Mouse (Mus musculus): ENCODE measurements around the gene Gtpbp4. TPM values are rescaled to one million over a fixed set of nuclear protein-coding genes. Genes with fewer than 3 reads are reported as not detected.

Gtpbp4 gene
- 77.2 and 81.7 TPM in 2 replicates for polyA plus RNA-seq (2015; fragmentation: Nextera tagmentation; extraction: Ambion mirVana)

GRCm38 (mm10) chr13:8995990-8996786 is at the start of gene Gtpbp4:
TSS of gene Gtpbp4 (minus strand) at chr13:8996083.
- no peaks in the 10 kb centered on the region for H3K27me3 ChIP-seq
- no peaks in the 10 kb centered on the region for H3K9me3 ChIP-seq (replicated peaks)
- peak within 1 kb of the TSS; percentile 91 for H3K9ac ChIP-seq
- peak within 1 kb of the TSS; percentile 87 for H3K4me3 ChIP-seq (replicated peaks)
- peaks cover 14% of the 10 kb centered on the region for H3K4me1 ChIP-seq
- H3K27ac ChIP-seq (replicated peaks), result peak within 1 kb of the TSS; percentile 76; the same call in 1 of the 2 replicates
- ATAC-seq (ENCODE audit: insufficient number of reproducible peaks, low FRiP score, low TSS enrichment, low read depth), result peak; percentile 98
- under 1% methylated on average over 51 of the region's 51 CpGs for WGBS
- peak within 1 kb of the TSS; percentile 83 for H3K4me2 ChIP-seq (replicated peaks)
- peaks cover 1% of the 10 kb centered on the region; the same call in 1 of the 2 replicates for H3K36me3 ChIP-seq

DNA sequence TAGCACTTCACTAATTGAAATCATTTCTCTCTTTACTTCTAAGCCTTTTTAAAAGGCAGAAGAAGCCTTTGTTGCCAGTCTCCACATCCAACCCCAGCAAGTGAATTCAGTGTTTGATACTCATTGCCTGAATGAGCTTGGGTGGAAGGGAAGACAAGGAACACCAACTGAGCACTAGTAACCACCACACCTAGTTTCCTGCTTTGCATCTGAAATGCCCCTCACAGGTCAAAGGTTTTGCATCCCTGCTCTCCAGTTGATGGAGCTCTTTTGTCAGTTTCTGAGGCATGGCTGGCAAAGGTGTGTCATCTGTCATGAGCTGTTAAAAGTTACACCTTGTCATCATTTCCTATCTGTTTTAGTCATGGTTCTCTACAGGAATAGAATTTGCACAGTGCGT is 48.8 kb upstream of the Gtpbp4 start:
- Histone ChIP-seq H3K4me2 (replicated peaks) (no peak overlapping the region), H3K4me3 (replicated peaks) (no peak overlapping the region), H3K4me1 (no peaks in the 10 kb centered on the region), H3K27ac (replicated peaks) (no peak overlapping the region), H3K9me3 (replicated peaks) (no peaks in the 10 kb centered on the region), H3K9ac (no peak overlapping the region), H3K27me3 (no peaks in the 10 kb centered on the region), H3K36me3 (no peaks in the 10 kb centered on the region)
- WGBS, result 93% methylated on average over 1 of the region's 1 CpGs
- no peak for ATAC-seq (ENCODE audit: insufficient number of reproducible peaks, low FRiP score, low TSS enrichment, low read depth)

GRCm38 (mm10) chr13:9043289-9044049 is 47.6 kb upstream of the Gtpbp4 start:
- H3K27me3 ChIP-seq, result no peaks in the 10 kb centered on the region
- H3K27ac ChIP-seq (replicated peaks), result no peak overlapping the region
- no peaks in the 10 kb centered on the region for H3K4me1 ChIP-seq
- H3K4me3 ChIP-seq (replicated peaks), result no peak overlapping the region
- no peaks in the 10 kb centered on the region for H3K36me3 ChIP-seq
- H3K9me3 ChIP-seq (replicated peaks), result no peaks in the 10 kb centered on the region
- H3K9ac ChIP-seq, result no peak overlapping the region
- 34% methylated on average over 3 of the region's 3 CpGs for WGBS
- no peak overlapping the region for H3K4me2 ChIP-seq (replicated peaks)
- ATAC-seq (ENCODE audit: insufficient number of reproducible peaks, low FRiP score, low TSS enrichment, low read depth), result no peak

GRCm38 (mm10) chr13:9040626-9041025 is 44.7 kb upstream of the Gtpbp4 start:
- Histone ChIP-seq H3K9me3 (replicated peaks) (no peaks in the 10 kb centered on the region), H3K4me3 (replicated peaks) (no peak overlapping the region), H3K4me2 (replicated peaks) (no peak overlapping the region), H3K4me1 (no peaks in the 10 kb centered on the region), H3K27me3 (no peaks in the 10 kb centered on the region), H3K36me3 (no peaks in the 10 kb centered on the region), H3K27ac (replicated peaks) (no peak overlapping the region), H3K9ac (no peak overlapping the region)
- no peak for ATAC-seq (ENCODE audit: insufficient number of reproducible peaks, low FRiP score, low TSS enrichment, low read depth)
- WGBS, result 60% methylated on average over 1 of the region's 1 CpGs

- H3K27me3 ChIP-seq, result no peaks in the 10 kb centered on the region
- no peaks in the 10 kb centered on the region for H3K9me3 ChIP-seq (replicated peaks)
- H3K4me2 ChIP-seq (replicated peaks), result no peak overlapping the region
- 79% methylated on average over 8 of the region's 8 CpGs for WGBS
- H3K4me3 ChIP-seq (replicated peaks), result no peak overlapping the region
- no peak overlapping the region for H3K27ac ChIP-seq (replicated peaks)
- no peaks in the 10 kb centered on the region for H3K4me1 ChIP-seq
- no peak for ATAC-seq (ENCODE audit: insufficient number of reproducible peaks, low FRiP score, low TSS enrichment, low read depth)
- H3K9ac ChIP-seq, result no peak overlapping the region
- no peaks in the 10 kb centered on the region for H3K36me3 ChIP-seq
Observed at GRCm38 (mm10) chr13:9031996-9032661, 36.2 kb upstream of the Gtpbp4 start.

DNA sequence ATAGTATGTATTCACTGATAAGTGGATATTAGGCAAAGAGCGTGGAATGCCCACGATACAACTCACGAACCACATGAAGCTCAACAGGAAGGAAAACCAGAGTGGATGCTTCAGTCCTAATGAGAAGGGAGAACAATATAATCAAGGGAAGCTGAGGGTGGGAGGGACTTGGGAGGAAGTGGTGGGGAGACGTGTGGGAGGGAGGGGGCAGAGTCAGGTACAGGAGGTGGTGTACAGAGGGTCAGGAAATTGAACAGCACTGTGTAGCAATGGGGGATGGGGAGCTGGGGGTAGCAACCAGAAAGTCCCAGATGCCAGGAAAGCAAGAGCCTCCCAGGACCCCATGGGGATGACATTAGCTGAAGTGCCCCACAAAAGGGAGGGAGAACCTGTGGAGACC is 34.5 kb upstream of the Gtpbp4 start:
- Histone ChIP-seq H3K27ac (replicated peaks) (no peak overlapping the region), H3K9me3 (replicated peaks) (no peaks in the 10 kb centered on the region), H3K27me3 (no peaks in the 10 kb centered on the region), H3K4me1 (no peaks in the 10 kb centered on the region), H3K4me2 (replicated peaks) (no peak overlapping the region), H3K4me3 (replicated peaks) (no peak overlapping the region), H3K9ac (no peak overlapping the region), H3K36me3 (no peaks in the 10 kb centered on the region)
- no peak for ATAC-seq (ENCODE audit: insufficient number of reproducible peaks, low FRiP score, low TSS enrichment, low read depth)
- 82% methylated on average over 4 of the region's 4 CpGs for WGBS

GRCm38 (mm10) chr13:9027251-9027650 is 31.4 kb upstream of the Gtpbp4 start:
- WGBS, result 72% methylated on average over 1 of the region's 1 CpGs
- Histone ChIP-seq H3K27ac (replicated peaks) (no peak overlapping the region), H3K4me2 (replicated peaks) (no peak overlapping the region), H3K4me3 (replicated peaks) (no peak overlapping the region), H3K27me3 (no peaks in the 10 kb centered on the region), H3K9ac (no peak overlapping the region), H3K36me3 (no peaks in the 10 kb centered on the region), H3K4me1 (no peaks in the 10 kb centered on the region), H3K9me3 (replicated peaks) (no peaks in the 10 kb centered on the region)
- ATAC-seq (ENCODE audit: insufficient number of reproducible peaks, low FRiP score, low TSS enrichment, low read depth), result no peak

DNA sequence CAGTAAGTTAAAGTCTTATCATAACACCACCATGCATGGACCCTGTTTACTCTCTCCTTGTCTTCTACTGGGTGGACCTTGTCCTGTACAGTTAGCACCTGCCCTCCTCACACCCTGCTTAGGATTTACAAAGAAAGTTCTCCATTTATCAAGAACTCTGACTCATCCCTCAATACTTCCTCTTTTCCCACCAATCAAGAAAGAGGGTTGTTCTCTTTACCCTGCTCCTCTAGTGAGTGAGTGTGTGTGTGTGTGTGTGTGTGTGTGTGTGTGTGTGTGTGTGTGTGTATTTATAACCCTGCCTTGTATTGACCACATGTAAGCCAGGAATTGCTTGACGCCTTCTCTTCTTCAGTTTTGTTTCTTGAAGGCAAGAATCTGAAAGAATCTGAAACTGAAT is 26.7 kb upstream of the Gtpbp4 start:
- 76% methylated on average over 1 of the region's 1 CpGs for WGBS
- H3K9ac ChIP-seq, result no peak overlapping the region
- H3K9me3 ChIP-seq (replicated peaks), result no peaks in the 10 kb centered on the region
- no peaks in the 10 kb centered on the region for H3K36me3 ChIP-seq
- no peak overlapping the region for H3K4me2 ChIP-seq (replicated peaks)
- no peak for ATAC-seq (ENCODE audit: insufficient number of reproducible peaks, low FRiP score, low TSS enrichment, low read depth)
- H3K27ac ChIP-seq (replicated peaks), result no peak overlapping the region
- H3K4me3 ChIP-seq (replicated peaks), result no peak overlapping the region
- H3K27me3 ChIP-seq, result no peaks in the 10 kb centered on the region
- H3K4me1 ChIP-seq, result no peaks in the 10 kb centered on the region

GRCm38 (mm10) chr13:9021556-9021955 is 25.7 kb upstream of the Gtpbp4 start:
- no peak for ATAC-seq (ENCODE audit: insufficient number of reproducible peaks, low FRiP score, low TSS enrichment, low read depth)
- no peaks in the 10 kb centered on the region for H3K36me3 ChIP-seq
- H3K9ac ChIP-seq, result no peak overlapping the region
- no peaks in the 10 kb centered on the region for H3K4me1 ChIP-seq
- 79% methylated on average over 7 of the region's 7 CpGs for WGBS
- H3K4me3 ChIP-seq (replicated peaks), result no peak overlapping the region
- H3K27ac ChIP-seq (replicated peaks), result no peak overlapping the region
- H3K9me3 ChIP-seq (replicated peaks), result no peaks in the 10 kb centered on the region
- H3K4me2 ChIP-seq (replicated peaks), result no peak overlapping the region
- no peaks in the 10 kb centered on the region for H3K27me3 ChIP-seq

- no peaks in the 10 kb centered on the region for H3K27me3 ChIP-seq
- no peak overlapping the region for H3K27ac ChIP-seq (replicated peaks)
- H3K36me3 ChIP-seq, result no peaks in the 10 kb centered on the region
- no peaks in the 10 kb centered on the region for H3K4me1 ChIP-seq
- no peak overlapping the region for H3K9ac ChIP-seq
- ATAC-seq (ENCODE audit: insufficient number of reproducible peaks, low FRiP score, low TSS enrichment, low read depth), result no peak
- WGBS, result 77% methylated on average over 4 of the region's 4 CpGs
- no peak overlapping the region for H3K4me2 ChIP-seq (replicated peaks)
- no peaks in the 10 kb centered on the region for H3K9me3 ChIP-seq (replicated peaks)
- H3K4me3 ChIP-seq (replicated peaks), result no peak overlapping the region
Observed at GRCm38 (mm10) chr13:9019713-9020112, 23.8 kb upstream of the Gtpbp4 start.

DNA sequence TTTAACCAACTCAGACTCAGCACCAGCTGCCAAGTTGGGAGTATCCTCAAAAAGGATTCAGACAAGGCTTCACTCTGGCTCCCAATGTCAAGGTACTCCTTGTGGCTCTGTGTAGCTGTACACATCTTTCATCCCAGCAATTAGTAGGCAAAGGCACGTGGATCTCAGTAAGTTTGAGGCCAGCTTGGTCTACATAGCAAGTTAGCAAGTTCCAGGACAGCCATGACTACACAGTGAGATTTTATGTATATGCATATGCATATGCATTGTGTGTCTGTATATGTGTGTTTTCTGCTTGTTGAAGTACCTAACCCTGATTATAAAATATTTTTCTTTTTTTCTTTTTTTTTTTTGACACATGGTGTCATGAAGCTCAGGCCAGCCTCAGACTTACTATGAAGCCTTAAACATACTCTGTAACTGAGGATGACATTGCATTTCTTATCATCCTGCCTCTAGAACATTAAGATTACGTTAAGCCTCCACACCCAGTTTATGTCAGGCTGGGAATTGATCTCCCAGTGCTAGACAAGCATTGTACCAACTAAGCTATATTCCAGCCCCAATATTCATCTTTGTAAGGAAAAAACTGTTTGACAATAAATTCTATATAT is 23.2 kb upstream of the Gtpbp4 start:
- H3K4me1 ChIP-seq, result no peaks in the 10 kb centered on the region
- no peak overlapping the region for H3K4me2 ChIP-seq (replicated peaks)
- 64% methylated on average over 2 of the region's 2 CpGs for WGBS
- no peak overlapping the region for H3K9ac ChIP-seq
- no peak overlapping the region for H3K4me3 ChIP-seq (replicated peaks)
- ATAC-seq (ENCODE audit: insufficient number of reproducible peaks, low FRiP score, low TSS enrichment, low read depth), result no peak
- H3K36me3 ChIP-seq, result no peaks in the 10 kb centered on the region
- no peaks in the 10 kb centered on the region for H3K27me3 ChIP-seq
- H3K27ac ChIP-seq (replicated peaks), result no peak overlapping the region
- no peaks in the 10 kb centered on the region for H3K9me3 ChIP-seq (replicated peaks)
